Mouse (Mus musculus): Measurements from ENCODE around the gene Ptprb.

Ptprb gene

DNA sequence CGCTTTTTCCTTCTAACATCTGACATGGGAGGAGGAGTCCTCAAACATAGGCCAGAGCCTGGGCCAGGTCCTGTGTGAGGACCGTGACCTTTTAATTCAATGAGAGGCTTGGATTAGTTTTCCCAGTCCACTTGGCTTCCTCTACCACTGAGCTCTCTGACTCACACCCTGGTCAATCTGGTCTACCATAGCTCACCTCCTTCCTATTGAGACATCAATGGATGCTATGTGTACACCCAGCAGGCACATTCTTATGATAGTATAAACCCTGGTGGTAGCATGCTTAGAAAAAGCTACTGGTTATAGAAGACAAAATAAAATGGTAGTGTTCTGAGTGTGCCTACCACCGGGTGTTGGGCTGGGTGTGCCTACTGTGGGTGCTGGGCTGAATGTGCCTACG lies 21.1 kb downstream of the Ptprb start:
- no peak for DNase-seq (ENCODE audit: low spot score)

- DNase-seq (ENCODE audit: low spot score) = no peak
Observed at GRCm38 (mm10) chr10:116297854-116298253, 22.5 kb downstream of the Ptprb start.

DNA sequence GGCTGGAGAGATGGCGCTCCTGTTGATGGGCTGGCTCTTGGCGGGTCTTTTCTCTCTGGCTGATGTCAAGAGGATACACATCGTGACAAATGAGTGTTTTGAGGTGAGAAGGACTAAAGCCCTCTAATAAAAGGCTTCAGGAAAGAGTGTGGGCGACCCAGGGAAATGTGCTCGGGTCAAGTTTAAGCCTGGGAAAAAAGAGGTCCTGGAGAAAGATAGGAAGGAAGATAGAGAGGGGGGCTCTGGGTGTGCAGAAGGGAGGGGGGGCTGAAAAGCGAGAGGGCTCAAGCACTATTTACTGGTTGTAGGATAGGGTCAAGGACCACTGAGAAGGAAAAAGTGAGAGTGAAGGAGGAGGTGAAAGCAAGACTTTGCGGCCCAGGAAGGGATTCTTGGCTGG lies 25.5 kb downstream of the Ptprb start:
- DNase-seq (ENCODE audit: low spot score) = no peak

- DNase-seq (ENCODE audit: low spot score) = no peak
Observed at GRCm38 (mm10) chr10:116301258-116301657, 25.9 kb downstream of the Ptprb start.

- no peak for DNase-seq (ENCODE audit: low spot score)
Observed at GRCm38 (mm10) chr10:116304355-116304754, 29.0 kb downstream of the Ptprb start.

DNA sequence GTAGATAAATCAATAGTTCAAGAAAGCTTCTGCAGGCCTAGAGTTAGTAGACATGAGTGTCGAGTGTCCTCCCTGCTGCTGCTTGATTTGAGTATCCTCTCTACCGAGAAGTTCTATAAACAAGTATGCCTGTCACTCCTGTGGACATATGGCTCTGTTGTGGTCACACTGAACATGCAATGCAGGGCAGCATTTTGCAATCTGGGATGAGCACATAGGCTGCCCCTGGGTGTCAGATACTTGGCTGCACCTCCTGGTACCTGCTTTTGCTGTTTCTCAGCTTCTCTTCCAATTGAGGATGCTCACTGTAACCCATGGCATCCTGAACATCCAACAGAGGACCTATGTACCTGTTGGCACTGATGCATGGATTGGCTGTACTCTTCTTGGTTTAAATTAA lies 34.1 kb downstream of the Ptprb start:
- no peak for DNase-seq (ENCODE audit: low spot score)

- no peak for DNase-seq (ENCODE audit: low spot score)
Observed at GRCm38 (mm10) chr10:116310516-116311210, 35.3 kb downstream of the Ptprb start.

GRCm38 (mm10) chr10:116319246-116319645 lies 43.9 kb downstream of the Ptprb start:
- DNase-seq (ENCODE audit: low spot score) = peak; percentile 85

GRCm38 (mm10) chr10:116329086-116329485 lies 53.8 kb downstream of the Ptprb start:
- no peak for DNase-seq (ENCODE audit: low spot score)

GRCm38 (mm10) chr10:116330458-116330857 lies 55.1 kb downstream of the Ptprb start:
- DNase-seq (ENCODE audit: low spot score) = peak; percentile 81

DNA sequence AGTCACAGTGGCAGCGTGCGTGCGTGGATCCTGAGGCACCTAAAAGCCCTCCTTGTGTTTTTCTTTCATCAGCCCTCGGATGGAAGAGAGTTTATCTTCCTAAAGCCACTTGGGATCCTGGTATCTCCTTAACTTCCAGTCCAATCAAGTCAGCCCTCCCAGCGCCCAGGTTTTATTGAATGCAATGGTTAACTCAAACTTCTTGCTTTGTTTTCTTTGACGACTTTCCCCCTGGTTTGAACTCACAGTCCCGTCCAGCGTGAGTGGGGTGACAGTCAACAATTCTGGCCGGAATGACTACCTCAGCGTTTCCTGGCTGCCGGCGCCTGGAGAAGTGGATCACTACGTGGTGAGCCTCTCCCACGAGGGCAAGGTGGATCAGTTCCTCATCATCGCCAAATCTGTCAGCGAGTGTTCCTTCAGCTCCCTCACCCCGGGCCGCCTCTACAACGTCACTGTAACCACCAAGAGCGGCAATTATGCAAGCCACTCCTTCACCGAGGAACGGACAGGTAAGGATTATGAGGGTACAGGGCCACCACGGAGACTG lies 55.7 kb downstream of the Ptprb start:
- no peak for DNase-seq (ENCODE audit: low spot score)

DNA sequence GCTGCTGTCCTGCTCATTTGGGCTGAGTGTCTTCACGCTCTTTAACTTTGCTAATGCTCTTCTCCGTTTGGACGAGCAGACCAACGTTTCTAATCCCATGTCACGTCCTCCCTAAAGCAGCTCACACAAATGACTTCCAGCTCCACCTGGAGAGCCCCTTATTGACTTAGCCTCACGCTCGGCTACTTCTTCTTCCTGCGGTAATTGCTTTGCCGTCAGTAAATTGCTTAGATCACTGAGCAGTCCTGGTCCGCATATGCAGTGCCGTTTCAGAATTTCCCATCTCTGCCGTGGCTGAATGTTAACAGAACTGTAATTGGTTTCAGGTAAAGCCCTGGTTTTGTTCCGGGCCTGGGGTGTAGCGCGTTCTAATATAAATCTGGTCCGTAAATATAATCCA lies 58.3 kb downstream of the Ptprb start:
- DNase-seq (ENCODE audit: low spot score) = no peak

- DNase-seq (ENCODE audit: low spot score) = no peak
Observed at GRCm38 (mm10) chr10:116334120-116334519, 58.8 kb downstream of the Ptprb start.

DNA sequence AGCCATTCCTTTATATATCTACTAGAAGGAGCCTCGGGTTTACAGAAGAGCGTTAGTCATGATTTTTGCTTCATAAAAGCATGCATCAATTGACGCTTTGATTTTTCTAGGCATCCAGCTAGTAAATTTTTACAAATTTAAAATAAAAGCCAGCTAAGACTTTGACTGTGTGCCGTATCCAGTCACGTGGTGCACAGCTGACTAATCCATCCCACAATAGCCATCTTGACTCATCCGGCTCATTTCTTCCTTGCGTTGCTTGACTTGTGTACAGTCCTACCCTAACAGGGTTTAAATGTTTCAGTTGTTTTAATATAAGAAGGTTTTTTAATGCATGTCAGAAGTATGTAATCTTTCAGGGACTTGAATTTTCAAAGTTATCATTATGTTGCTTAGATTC lies 60.0 kb downstream of the Ptprb start:
- no peak for DNase-seq (ENCODE audit: low spot score)

- no peak for DNase-seq (ENCODE audit: low spot score)
Observed at GRCm38 (mm10) chr10:116341194-116341593, 65.9 kb downstream of the Ptprb start.

- DNase-seq (ENCODE audit: low spot score) = no peak
Observed at GRCm38 (mm10) chr10:116346618-116347184, 71.4 kb downstream of the Ptprb start.

- no peak for DNase-seq (ENCODE audit: low spot score)
Observed at GRCm38 (mm10) chr10:116349004-116349403, 73.7 kb downstream of the Ptprb start.

- no peak for DNase-seq (ENCODE audit: low spot score)
Observed at GRCm38 (mm10) chr10:116350532-116350931, 75.2 kb downstream of the Ptprb start.

GRCm38 (mm10) chr10:116354372-116354771 lies 79.0 kb downstream of the Ptprb start:
- no peak for DNase-seq (ENCODE audit: low spot score)

DNA sequence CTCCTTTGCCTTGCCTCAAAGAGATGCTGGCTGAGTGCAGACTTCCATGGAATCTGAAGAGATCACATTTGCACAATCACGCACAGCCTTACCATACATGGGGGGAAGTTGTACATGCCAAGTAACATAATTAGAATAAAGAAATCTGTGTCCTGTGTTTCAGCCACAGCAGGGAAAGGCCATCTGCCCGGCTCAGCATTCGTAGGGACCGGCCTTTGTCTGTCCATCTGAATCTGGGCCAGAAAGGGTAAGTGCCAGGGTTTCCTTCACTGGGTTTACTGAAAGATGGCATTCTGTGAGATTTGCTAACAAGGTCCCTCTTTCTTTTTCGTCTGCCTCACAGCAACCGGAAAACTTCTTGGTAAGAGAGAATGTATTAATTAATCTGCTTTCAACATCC lies 86.9 kb downstream of the Ptprb start:
- peak; percentile 67 for DNase-seq (ENCODE audit: low spot score)

GRCm38 (mm10) chr10:116362645-116363044 lies 87.3 kb downstream of the Ptprb start:
- DNase-seq (ENCODE audit: low spot score) = no peak

DNA sequence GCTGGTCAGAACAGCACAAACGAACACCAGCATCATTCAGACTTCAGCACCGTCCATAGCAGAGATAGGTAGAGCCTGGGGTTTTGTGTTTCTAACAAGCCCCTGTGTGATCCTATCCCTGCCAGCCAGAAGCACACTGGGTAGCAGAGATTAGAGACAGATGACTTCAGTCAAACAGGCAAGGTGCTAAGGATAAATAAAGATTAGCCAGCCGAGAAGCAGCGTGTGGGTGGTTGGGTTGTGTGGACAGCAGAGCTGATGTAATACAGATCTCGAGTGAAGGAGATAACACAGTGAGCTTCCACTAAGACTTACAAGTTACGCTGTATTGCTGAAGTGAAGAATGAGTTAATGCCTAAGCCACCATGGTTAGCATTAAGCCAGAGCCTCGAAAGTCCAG lies 89.4 kb downstream of the Ptprb start:
- no peak for DNase-seq (ENCODE audit: low spot score)

DNA sequence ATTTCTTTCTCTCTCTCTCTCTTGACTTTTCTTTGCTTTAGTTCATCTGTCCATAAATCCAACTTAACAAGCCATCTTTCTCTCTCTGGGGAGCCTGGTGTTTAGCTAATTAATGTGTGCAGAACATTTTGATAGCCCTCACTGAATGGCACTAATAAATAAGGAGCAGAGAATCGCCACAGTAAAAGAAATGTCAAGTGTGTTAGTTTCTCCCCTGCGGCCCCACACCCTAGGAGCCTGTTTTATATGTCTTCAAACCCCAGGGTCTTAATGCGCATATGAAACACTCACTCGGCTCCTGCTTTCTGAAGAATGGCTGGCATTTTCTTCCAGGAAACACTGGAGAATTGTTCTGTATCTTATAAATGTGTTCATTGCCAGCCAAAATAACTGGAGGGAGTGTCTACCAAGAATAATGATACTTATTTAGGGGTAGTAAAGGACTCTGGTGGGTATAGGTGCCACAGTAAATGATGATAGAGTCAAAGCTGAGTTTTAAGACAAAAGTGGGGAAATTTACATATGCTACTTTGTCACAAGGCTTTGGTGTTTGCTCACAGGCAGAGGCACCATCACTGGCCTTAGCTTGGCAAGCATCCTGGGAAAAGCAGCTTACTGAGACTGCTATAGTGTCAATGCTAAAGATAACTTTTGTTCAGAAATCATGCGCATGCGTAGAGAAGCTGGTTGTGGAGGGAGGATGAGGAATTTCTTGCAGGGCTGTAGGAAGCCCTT lies 95.8 kb downstream of the Ptprb start:
- no peak for DNase-seq (ENCODE audit: low spot score)

All from layer of hippocampus, adult 11-12 months (tissue).